8 mouse cellular contexts compared by ENCODE assay signal in genomic region chr2:73218913-73219312, GRCm38 (mm10). TPM values are rescaled to one million over a fixed set of nuclear protein-coding genes. Genes with fewer than 3 reads are reported as not detected.
DNase-seq lines count a peak whose midpoint lies in the region; ATAC-seq and TF ChIP-seq lines count a peak whose summit lies in the region.

Gene Ola1, minus strand, starts transcription at chr2:73218924.

- H3K27me3 ChIP-seq in limb, embryonic 11.5 days (ENCODE audit: control insufficient read depth, insufficient read depth, low read length) = no peaks in the 10 kb centered on the region

- H3K9me3 ChIP-seq in limb, embryonic 11.5 days (ENCODE audit: control insufficient read depth, low read length) = no peaks in the 10 kb centered on the region; the same call in 1 of the 2 replicates

- no peak for DNase-seq in left cerebral cortex, adult 2 months (ENCODE audit: extremely low spot score in 1 of 2, low spot score in 2 of 2)
- no peak for DNase-seq in left cerebral cortex, adult 11 months (ENCODE audit: low spot score)
- DNase-seq in heart, postnatal 14 days = no peak
- DNase-seq in limb, embryonic 11.5 days (ENCODE audit: low spot score) = no peak
- DNase-seq in urinary bladder, postnatal 36 days (ENCODE audit: low spot score in 2 of 2) = no peak
- no peak for DNase-seq in MN1 (ENCODE audit: low spot score)

- H3K4me3 ChIP-seq in left cerebral cortex, adult 2 months = no peak within 1 kb of the TSS
- H3K4me3 ChIP-seq in limb, embryonic 11.5 days (ENCODE audit: low read depth, low read length) = no peak within 1 kb of the TSS

- H3K27ac ChIP-seq in left cerebral cortex, adult 2 months = no peak within 1 kb of the TSS
- no peak within 1 kb of the TSS for H3K27ac ChIP-seq in limb, embryonic 11.5 days (replicated peaks; ENCODE audit: low read depth, low read length)

- H3K9ac ChIP-seq in limb, embryonic 11.5 days (ENCODE audit: low read length) = no peak within 1 kb of the TSS

- WGBS in limb, embryonic 11.5 days = 84% methylated on average over 5 of the region's 5 CpGs

- TF ChIP-seq CTCF in left cerebral cortex, adult 2 months (IDR thresholded peaks at IDR 0.05) = no peak

- no peaks in the 10 kb centered on the region for H3K4me1 ChIP-seq in limb, embryonic 11.5 days (ENCODE audit: control insufficient read depth, insufficient read depth, low read length)

- intact Hi-C loops in left cerebral cortex, adult 2 months (cut with DNase I) = no loop called here
- intact Hi-C loops in heart, postnatal 14 days (cut with DNase I) = no loop called here

- H3K4me2 ChIP-seq in limb, embryonic 11.5 days (ENCODE audit: low read depth, severe bottlenecking) = no peak within 1 kb of the TSS

- no peaks in the 10 kb centered on the region for H3K36me3 ChIP-seq in limb, embryonic 11.5 days (ENCODE audit: control insufficient read depth, insufficient read depth, low read length)

- no peak for ATAC-seq in erythroblast, adult 5-6 weeks (replicated peaks; ENCODE audit: low FRiP score, poor library complexity, severe bottlenecking)
- ATAC-seq in limb, embryonic 11.5 days (ENCODE audit: insufficient number of reproducible peaks, low FRiP score, low TSS enrichment, low read depth) = no peak
- ATAC-seq in neutrophil, adult 5-6 weeks (ENCODE audit: extremely low read depth, insufficient number of reproducible peaks, low FRiP score, poor library complexity, severe bottlenecking) = no peak

RNA-seq across cellular contexts. Expression of gene Ola1, which starts in this region (rescaled TPM):
- total RNA-seq in left cerebral cortex, adult 2 months (2021) = 100 to 1,000 TPM in 1 of 2 experiments, 10 to 100 TPM in 1; 96.9 to 102 TPM
- 31.8 and 31.9 TPM in 2 replicates for total RNA-seq in erythroblast, adult 5-6 weeks (2015; ENCODE audit: low replicate concordance)
- 23.3 and 27.5 TPM in 2 replicates for total RNA-seq in erythroblast, adult 5-6 weeks (2017; ENCODE audit: low replicate concordance)
- 10 to 100 TPM; 48.0 to 50.7 TPM for total RNA-seq in heart, postnatal 14 days (2021)
- polyA plus RNA-seq in limb, embryonic 11.5 days (2014; fragmentation: Nextera tagmentation; extraction: Ambion mirVana) = 117 and 119 TPM in 2 replicates
- 25.4 and 29.8 TPM in 2 replicates for total RNA-seq in neutrophil, adult 5-6 weeks (2017)
